In genomic region chr1:192840655-192841054, GRCm38 (mm10) we compare ENCODE assay signal across 16 mouse cellular contexts. TPM values are rescaled to one million over a fixed set of nuclear protein-coding genes. Genes with fewer than 3 reads are reported as not detected.
"Had no signal": no experiment of that assay in that cellular context is flagged by ENCODE, and none has a peak within 500 bp of the region (broad histone marks: within the 10 kb centered on the region; RNA-seq: fewer than 3 reads in every experiment).

No protein-coding gene starts in this region.

- H3K27ac ChIP-seq: liver, embryonic 12.5 days; macrophage; midbrain, embryonic 15.5 days; neural tube, embryonic 13.5 days had no signal

- H3K27me3 ChIP-seq: limb, embryonic 15.5 days; midbrain, embryonic 15.5 days; neural tube, embryonic 13.5 days had no signal

- DNase-seq: kidney, adult 11 months; kidney, adult 9 months; kidney, postnatal 14 days; left cerebral cortex, postnatal 4 days; lung, postnatal 14 days; right cerebral cortex, postnatal 14 days; thymus, postnatal 36 days had no signal

- H3K4me2 ChIP-seq: limb, embryonic 15.5 days; liver, embryonic 12.5 days; lung, embryonic 14.5 days; midbrain, embryonic 11.5 days; midbrain, embryonic 15.5 days; neural tube, embryonic 13.5 days had no signal

- H3K4me1 ChIP-seq: liver, embryonic 12.5 days had no signal

- H3K9me3 ChIP-seq: limb, embryonic 15.5 days; liver, embryonic 12.5 days; midbrain, embryonic 15.5 days; neural tube, embryonic 13.5 days had no signal

- H3K4me3 ChIP-seq: limb, embryonic 15.5 days; liver, embryonic 12.5 days; megakaryocyte, embryonic 14.5 days; midbrain, embryonic 15.5 days; neural tube, embryonic 13.5 days had no signal

- H3K36me3 ChIP-seq: liver, embryonic 12.5 days; midbrain, embryonic 15.5 days had no signal

- H3K9ac ChIP-seq: limb, embryonic 15.5 days; liver, embryonic 12.5 days; lung, embryonic 14.5 days; midbrain, embryonic 15.5 days; neural tube, embryonic 13.5 days had no signal

- ATAC-seq: liver, embryonic 12.5 days; midbrain, embryonic 15.5 days had no signal

RNA-seq across cellular contexts. Expression of gene Sertad4, which starts 14.9 kb away (rescaled TPM):
- total RNA-seq: monocyte, adult 5-6 weeks had no signal
- polyA plus RNA-seq: macrophage had no signal
